Mouse (Mus musculus) 3T3-L1 (cell line): ENCODE results near the gene Abcb4.
"Not testable (repeated sequence)": the region's sequence is repeated elsewhere in the genome, so short reads cannot be mapped to it uniquely, and the experiment has no call there.

Source experiments
- DNase-seq: peaks from one replicate; pipeline ENCODE4 v3.0.0-alpha.2; 2015; ENCODE audit warnings: low read depth, low spot score

Gene Abcb4

DNA sequence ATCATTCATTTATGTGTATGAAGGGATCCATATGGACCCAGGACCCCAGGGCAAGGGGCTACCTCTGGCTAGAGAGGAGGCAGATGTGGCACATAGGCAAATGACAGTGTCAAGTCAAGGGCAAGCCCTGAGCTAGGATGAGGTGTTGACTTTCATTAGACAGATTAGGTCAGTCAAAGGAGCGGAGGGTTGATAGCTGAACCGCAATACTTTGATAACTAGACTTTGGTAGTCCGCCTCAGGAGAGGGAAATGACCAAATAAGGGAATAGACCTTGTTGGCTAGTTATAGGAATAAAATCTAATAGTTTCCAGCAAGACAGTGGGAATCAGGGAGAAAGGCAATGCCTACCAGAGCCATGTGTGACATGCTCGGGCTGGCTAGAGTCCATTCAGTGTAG is 105.6 kb downstream of the Abcb4 start:
- DNase-seq, result no peak

DNA sequence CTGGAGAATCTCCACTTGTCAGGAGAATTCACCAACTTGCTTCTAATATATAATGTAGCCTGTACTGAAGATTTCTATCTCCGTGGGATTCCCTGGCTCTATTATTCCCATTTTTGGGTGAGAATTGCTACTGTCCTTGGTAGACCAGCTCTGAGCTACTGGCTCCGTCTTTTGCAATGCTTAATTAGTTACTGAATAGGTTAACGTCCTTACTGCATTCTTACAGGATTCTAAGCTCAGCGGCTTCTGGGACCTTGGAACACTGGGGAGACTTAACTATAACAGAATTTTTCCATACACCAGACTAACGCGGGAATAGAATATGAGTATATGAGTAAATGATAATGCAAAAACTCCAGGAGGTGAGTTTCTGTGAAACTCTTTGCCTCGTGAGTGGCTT is 106.5 kb downstream of the Abcb4 start:
- DNase-seq, result not testable (repeated sequence)

DNA sequence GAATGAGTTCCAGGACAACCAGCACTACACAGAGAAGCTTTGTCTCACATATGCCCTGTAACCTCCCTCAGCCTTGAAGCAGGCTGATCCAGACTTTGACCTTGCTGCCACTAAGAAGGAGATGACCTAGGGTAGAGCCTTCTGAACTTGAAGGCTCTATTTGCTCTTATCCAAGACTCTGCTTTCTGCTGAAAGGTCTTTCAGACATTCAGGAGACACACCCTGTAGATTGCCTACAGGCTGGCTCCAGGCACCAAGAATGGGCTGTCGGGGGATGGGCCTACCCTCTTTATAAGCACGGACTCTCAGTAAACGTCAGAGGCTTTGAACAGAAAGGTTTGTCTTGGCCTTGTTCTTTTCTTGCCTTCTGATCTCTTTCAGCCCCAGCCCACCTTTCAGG is 113.1 kb downstream of the Abcb4 start:
- DNase-seq, result not testable (repeated sequence)
